Mouse (Mus musculus) cortical plate, adult 2 months (tissue): ENCODE measurements at regions not wholly inside any gene's neighbourhood (a gene's known extent, or its start where the extent isn't known, plus 50 kb on each side); places are given as distances from the start of the nearest gene placed in this dataset.

Experiments
- H3K27ac ChIP-seq: fragments of 200-500 bp; 2 replicates; pipeline ENCODE4 v1.5.1; 2012; ENCODE audit warnings: low read length, control low read depth, inconsistent platforms; ENCODE audit not compliant: insufficient read depth
- H3K4me1 ChIP-seq: fragments of 200-500 bp; 2 replicates; pipeline ENCODE4 v1.6.1; 2011; ENCODE audit warnings: low read length; ENCODE audit not compliant: control insufficient read depth, insufficient read depth
- H3K4me3 ChIP-seq: fragments of 200-500 bp; 2 replicates; pipeline ENCODE4 v1.5.1; 2011; ENCODE audit warnings: mild to moderate bottlenecking, low read length, control low read depth; ENCODE audit not compliant: insufficient read depth
- CTCF ChIP-seq: fragments of 200-500 bp; IDR thresholded peaks from 2 replicates; pipeline ENCODE4 v1.5.1; 2011; ENCODE audit warnings: mild to moderate bottlenecking, control low read depth, low read length; ENCODE audit not compliant: insufficient read depth; ENCODE audit errors: extremely low read depth
- POLR2A ChIP-seq: fragments of 200-500 bp; IDR thresholded peaks from 2 replicates; pipeline ENCODE4 v1.6.1; 2011; ENCODE audit warnings: mild to moderate bottlenecking, low read length, control low read depth; ENCODE audit not compliant: insufficient read depth; ENCODE audit errors: extremely low read depth

DNA sequence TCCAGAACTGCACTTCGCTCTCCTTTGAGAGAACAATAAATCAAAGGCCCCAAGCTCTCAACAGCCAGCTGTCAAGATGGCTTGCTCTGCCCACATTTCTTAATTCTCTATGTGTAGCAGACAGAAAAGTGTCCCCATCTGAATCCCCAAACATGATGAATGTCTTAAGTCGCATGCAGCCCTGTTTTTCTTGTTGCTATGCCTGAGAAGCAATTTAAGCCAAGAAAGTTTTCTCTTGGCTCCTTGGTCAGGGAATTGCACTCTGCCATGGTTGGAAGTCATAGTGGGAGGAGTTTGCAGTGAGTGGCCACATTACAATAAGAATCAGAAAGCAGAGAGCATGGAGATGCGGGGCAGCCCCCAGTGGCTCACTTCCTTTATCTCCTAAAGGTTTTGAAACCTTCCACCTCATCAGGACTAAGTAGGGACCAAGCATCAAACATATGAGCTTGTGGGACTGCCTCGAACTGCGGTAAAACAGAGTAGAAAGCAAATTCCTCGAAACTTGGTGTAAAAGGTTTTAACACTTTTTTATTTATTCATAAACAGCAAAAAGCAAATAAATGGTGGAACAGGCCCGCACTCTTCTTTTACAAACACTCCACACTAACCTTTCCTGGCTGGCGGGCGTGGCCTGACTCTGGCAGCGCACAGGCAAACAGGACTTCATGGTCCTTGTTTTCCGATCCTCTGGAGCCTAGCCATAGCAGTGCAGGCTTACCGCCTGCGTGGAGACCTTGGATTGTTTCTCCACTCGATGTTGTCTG, 227.4 kb downstream of the Ankrd50 start:
- H3K4me3 ChIP-seq: no peak overlapping the region

DNA sequence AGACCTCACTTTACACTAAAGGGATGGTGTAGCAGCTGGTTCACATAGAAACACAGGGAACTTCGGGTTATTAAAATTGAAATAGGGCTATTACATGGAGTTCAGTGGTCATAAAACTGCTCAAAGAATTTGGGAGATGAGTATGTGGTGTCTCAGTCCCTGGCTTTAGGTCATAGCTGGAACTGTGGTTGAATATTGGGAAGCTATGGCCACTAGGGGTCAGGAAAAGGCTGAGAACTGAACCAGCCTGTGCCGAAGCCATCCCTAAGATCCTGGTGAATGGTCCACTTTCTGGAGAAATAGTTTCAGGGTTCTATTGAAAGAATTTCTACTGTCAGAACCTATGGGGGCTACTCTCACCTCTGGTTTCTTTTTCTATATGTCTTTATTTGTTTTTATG, 229.0 kb downstream of the Ankrd50 start:
- Histone ChIP-seq H3K4me3 (no peak overlapping the region), H3K27ac (no peak overlapping the region), H3K4me1 (no peaks in the 10 kb centered on the region)
- TF ChIP-seq POLR2A (no peak), CTCF (peak; percentile 79)

More for the DNA sequence above, 227.4 kb downstream of the Ankrd50 start:
- Histone ChIP-seq H3K27ac (no peak overlapping the region), H3K4me1 (no peaks in the 10 kb centered on the region)
- TF ChIP-seq POLR2A (no peak), CTCF (no peak)

DNA sequence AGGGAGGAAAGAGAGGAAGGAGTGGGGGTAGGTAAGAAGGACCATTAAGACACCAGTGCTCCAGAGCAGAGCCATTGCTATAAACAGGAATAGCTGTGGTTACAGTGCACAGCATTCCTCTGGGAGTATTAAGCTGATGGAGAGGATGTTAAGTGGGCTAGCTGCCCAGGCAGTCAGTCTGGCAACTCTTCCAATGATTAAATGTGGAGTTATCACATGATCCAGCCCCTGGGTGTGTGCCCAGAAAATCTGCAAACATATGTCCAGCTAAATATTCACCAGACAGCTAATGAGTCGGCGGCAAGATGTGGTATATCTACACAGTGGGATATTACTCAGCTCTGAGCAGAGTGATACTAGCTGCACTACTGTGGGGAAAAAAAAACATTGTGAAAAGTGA, 229.7 kb downstream of the Ankrd50 start:
- no peaks in the 10 kb centered on the region for H3K4me1 ChIP-seq
- TF ChIP-seq POLR2A (no peak), CTCF (no peak)
- H3K4me3 ChIP-seq: no peak overlapping the region
- no peak overlapping the region for H3K27ac ChIP-seq

DNA sequence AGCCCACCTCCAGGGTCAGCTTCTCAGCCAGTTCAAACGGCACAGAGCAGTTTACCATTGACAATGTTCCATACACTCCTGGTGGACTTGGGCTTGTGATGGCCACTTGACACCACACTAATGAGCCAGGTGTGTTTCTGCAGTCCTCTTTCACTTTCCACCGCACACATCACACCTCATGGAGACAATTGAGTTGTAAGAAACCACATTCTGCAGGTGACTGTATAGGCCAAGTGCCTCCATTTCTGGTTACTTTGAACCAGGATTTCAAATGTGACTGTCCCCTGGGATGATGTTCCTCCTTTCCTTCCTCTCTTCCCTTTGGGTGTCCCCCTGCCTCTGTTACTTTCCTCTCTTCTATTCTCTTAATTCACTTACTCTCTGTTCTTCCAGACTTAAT, 233.1 kb downstream of the Ankrd50 start:
- TF ChIP-seq POLR2A (no peak), CTCF (no peak)
- H3K4me3 ChIP-seq: no peak overlapping the region
- no peak overlapping the region for H3K27ac ChIP-seq
- H3K4me1 ChIP-seq: no peaks in the 10 kb centered on the region

DNA sequence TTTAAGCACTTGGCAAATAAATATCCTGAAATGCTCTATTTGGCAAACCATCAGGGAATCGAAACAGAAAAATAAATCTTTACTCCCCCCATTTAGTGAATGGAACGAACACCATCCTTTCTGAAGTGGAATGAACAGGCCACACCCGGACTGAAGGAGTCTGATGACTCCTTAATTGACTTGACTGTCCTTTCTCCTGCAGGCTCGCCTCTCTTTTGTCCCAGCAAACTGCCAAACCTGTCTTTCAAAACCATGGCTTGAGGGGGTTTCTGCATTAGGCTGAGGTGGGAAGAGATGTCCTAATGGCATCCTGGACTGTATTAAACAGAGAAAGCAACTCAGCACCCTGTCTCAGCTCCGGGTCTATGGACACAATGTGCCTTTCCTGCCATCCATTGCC, 234.1 kb downstream of the Ankrd50 start:
- Histone ChIP-seq H3K4me1 (no peaks in the 10 kb centered on the region), H3K27ac (no peak overlapping the region), H3K4me3 (no peak overlapping the region)
- no peak for TF ChIP-seq CTCF

DNA sequence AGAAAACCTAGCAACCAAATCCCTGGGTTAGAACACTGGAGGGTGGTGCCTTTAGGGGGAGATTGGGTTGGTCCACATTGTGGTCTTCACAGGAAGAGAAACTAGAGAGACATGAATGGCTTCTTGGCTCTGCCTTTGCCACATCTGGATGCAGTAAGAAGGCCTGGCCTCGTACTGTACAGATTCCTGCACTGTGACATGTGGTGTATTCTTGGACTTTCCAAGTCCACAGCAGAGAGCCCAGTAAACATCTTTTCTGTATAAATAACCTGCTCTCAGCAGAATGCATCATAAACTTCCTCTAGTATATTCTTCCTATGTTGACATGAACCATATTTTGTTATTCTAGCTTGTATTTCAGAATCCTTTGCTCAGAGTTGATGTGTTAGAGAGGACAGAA, 235.7 kb downstream of the Ankrd50 start:
- TF ChIP-seq POLR2A (no peak), CTCF (no peak)
- Histone ChIP-seq H3K27ac (no peak overlapping the region), H3K4me3 (no peak overlapping the region), H3K4me1 (no peaks in the 10 kb centered on the region)

DNA sequence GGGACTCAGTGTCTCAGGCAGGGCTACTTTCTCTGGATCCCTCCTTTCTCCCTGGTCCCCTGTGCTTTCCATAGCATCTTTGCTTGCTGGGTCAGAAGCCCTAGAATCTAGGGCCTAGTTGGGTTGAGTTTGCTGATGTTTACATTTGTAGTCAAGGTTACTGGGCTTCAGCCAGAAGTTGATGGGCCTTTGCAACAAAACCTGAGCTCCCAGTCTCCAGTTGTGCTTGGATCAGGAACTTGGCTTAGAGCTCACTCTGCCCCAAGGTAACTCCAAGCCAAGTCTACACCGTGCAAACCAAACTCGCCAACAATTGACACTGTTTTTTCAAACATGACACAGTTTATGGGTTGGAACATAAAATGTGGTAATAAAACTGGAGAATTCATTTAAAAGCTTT, 238.2 kb downstream of the Ankrd50 start:
- H3K4me1 ChIP-seq: no peaks in the 10 kb centered on the region
- H3K27ac ChIP-seq: no peak overlapping the region
- H3K4me3 ChIP-seq: no peak overlapping the region
- TF ChIP-seq CTCF (no peak), POLR2A (no peak)

DNA sequence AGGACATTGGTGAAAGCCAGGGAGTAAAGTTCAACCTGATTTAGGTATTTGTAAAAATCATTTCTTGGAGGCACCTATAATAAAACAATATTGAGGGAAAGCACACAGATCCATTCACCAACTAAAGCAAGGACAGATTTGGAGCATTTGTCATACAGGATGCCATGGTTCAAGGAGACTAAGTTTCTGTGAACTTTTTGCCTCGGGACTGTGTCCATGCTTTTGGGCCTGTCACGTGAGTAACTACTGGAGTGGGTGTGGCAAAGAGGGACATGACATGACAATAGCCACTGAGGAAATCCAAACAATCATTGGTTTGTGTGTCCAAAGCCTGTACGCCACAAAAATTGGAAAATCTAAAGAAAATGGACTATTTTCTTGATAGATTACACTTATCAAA, 241.4 kb downstream of the Ankrd50 start:
- no peak for TF ChIP-seq POLR2A
- TF ChIP-seq CTCF: no peak
- H3K4me3 ChIP-seq: no peak overlapping the region
- no peaks in the 10 kb centered on the region for H3K4me1 ChIP-seq
- no peak overlapping the region for H3K27ac ChIP-seq

DNA sequence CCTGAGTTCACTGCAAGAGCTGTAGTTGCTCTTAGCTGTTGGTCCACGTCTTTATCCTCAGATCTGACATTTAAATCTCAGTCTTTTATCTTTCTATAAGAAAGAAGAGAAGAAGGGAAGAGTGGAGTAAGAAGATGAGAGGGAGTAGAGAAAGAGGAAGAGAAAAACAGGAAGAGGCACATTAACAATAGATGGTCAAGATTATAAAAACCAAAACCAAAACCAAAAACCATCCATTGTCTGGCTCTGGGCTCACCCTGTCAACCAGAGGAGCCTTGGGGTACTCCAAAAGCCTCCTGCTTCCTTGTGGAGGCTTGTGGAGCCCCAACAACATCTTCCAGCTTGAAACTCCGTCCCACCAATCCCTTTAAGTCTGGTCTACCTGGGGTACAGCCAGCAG, 247.0 kb downstream of the Ankrd50 start:
- TF ChIP-seq CTCF: no peak
- TF ChIP-seq POLR2A: no peak
- H3K4me1 ChIP-seq: no peaks in the 10 kb centered on the region
- no peak overlapping the region for H3K4me3 ChIP-seq
- H3K27ac ChIP-seq: no peak overlapping the region

DNA sequence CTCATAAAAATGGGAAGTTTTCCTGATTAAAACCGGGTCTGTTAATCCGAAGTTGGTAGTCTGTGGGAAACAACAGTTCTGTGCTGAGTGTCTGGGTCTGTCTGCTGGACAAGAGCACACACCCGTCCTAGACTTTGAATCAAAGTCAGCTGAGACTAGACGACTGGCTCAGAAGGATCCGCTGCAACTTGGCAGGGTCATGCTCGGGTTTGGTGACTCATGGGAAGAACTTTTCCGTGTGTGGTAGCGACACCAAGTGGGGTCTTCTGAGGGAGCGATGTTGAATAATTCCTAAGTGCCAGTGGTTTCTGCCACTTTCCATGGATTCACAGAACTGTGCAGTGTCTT, 248.9 kb downstream of the Ankrd50 start:
- Histone ChIP-seq H3K4me3 (no peak overlapping the region), H3K27ac (no peak overlapping the region), H3K4me1 (no peaks in the 10 kb centered on the region)
- TF ChIP-seq CTCF (no peak), POLR2A (no peak)

DNA sequence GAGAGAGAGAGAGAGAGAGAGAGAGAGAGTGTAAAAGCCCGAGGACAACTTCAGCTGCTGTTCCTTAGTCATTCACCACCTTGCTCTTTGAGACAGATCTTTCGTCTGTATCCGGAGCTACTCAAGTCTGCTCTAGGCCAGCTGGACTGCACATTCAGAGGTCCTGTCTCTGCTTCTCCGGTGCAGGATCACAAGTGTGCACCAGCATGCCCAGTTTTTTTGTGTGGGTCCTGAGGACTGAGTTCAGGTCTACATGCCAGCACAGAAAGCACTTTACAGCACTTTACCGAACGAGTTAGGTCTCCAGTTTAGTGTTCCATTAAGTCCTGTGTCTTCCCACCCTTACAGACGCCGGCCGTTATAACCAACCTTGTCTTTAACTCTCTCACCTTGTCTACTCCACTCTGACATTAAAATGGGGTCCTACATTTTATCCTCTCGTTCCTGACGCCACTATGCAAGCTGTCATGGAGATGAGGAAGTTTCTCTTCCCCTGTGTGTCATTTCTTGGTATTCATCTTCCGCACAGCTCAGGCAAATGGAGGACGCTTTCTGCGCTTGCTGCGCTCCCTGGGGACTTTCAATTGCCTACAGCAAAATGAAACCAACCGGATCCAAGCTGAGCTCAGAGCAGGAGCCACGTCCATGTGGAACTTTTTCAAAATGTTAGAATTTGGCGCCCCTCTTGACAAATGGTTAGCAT, 249.5 kb downstream of the Ankrd50 start:
- Histone ChIP-seq H3K4me1 (no peaks in the 10 kb centered on the region), H3K27ac (no peak overlapping the region), H3K4me3 (no peak overlapping the region)
- TF ChIP-seq CTCF: no peak
- no peak for TF ChIP-seq POLR2A
